Mouse (Mus musculus) E14TG2a.4 (cell line): Measurements from ENCODE around the gene Ier3.
A peak's percentile ranks its signal among the peaks of the same experiment; 100 is the strongest.

Experiments used
- CTCF ChIP-seq: conservative IDR thresholded peaks from 2 replicates; pipeline ENCODE4 v1.5.1; 2014; ENCODE audit warnings: low read length
- NANOG ChIP-seq: IDR thresholded peaks from 2 replicates; pipeline ENCODE4 v1.6.1; 2014; ENCODE audit warnings: borderline replicate concordance, low read length, mixed read lengths
- POU5F1 ChIP-seq: IDR thresholded peaks from 2 replicates; pipeline ENCODE4 v1.6.1; 2014; ENCODE audit warnings: low read length, borderline replicate concordance

- TF ChIP-seq CTCF: peak; percentile 83
- TF ChIP-seq NANOG: peak; percentile 56; the same call in 1 of the 2 replicates
- no peak for TF ChIP-seq POU5F1
Measured at GRCm38 (mm10) chr17:35782398-35782797, 39.1 kb upstream of the Ier3 start.
